Mouse (Mus musculus) bone marrow, adult 2 months (tissue): ENCODE measurements around the gene Dpy19l1.

ENCODE experiments used
- CTCF ChIP-seq: fragments of 200-500 bp; IDR thresholded peaks from 2 replicates; pipeline ENCODE4 v1.5.1; 2011; ENCODE audit warnings: low read length, control low read depth; ENCODE audit not compliant: control insufficient read depth, insufficient read depth
- POLR2A ChIP-seq: fragments of 200-500 bp; IDR thresholded peaks from 2 replicates; pipeline ENCODE4 v1.6.1; 2011; ENCODE audit warnings: low read depth, mild to moderate bottlenecking, control low read depth, low read length, borderline replicate concordance; ENCODE audit not compliant: control insufficient read depth

DNA sequence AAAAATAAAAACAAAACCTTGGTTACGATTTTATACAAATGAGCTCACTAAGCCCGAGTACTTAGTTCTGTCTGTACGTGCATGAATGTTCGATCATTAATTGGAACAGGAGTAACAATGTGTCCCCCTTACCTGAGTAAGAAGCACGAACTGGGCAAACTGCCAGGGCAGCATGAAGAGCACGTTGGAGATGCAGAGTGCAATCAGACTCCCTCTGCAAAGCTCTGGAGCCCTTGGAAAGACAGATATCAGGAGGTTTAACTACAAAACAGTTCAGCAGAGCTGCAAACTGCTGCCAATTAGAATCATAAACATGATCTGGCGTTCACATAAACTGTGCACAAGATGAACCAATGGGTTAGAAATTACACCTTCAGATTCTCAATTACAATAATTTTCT, 52.4 kb downstream of the Dpy19l1 start:
- TF ChIP-seq CTCF = no peak
- TF ChIP-seq POLR2A = no peak
